Mouse (Mus musculus): Measurements from ENCODE around the gene Gja4. TPM values are rescaled to one million over a fixed set of nuclear protein-coding genes. Genes with fewer than 3 reads are reported as not detected.

Gene Gja4
- polyA plus RNA-seq, 1 experiment from 2014 or later = 0.12 TPM

DNA sequence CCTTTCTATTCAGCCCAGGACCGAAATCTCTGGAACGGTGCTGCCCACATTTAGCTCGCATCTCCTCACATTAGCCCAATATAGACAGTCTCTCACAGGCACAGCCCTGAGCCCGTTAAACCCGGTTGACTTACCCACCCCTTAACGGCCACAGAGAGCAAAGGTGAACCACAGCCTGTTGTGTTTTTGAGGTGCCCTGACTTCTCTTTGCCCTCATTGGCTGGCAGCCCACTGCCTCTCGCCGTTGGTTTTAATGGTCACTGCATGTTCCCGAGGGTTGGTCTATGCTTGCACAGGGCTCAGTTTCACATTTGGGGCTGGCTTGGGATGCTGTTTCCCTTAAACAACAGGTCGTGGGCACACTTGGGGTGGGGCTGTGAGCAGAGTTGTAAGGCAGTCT is 10.5 kb upstream of the Gja4 start:
- in situ Hi-C loops (cut with MboI; ENCODE audit: low pct_unique_long_range_greater_than_20kb) = no loop called here
- ChIA-PET POLR2A (no interaction called here), CTCF (interaction anchor here (1.2 to 1.6 kb wide), 2 partner anchors 11 to 12 kb away, joined by 3 to 4 read pairs; partner anchors contain the start of gene Gja4)
- no peak for TF ChIP-seq CTCF (IDR thresholded peaks at IDR 0.05)
- no peaks in the 10 kb centered on the region for H3K27me3 ChIP-seq
- DNase-seq (ENCODE audit: low read depth, low spot score) = no peak
- no peak for ATAC-seq

DNA sequence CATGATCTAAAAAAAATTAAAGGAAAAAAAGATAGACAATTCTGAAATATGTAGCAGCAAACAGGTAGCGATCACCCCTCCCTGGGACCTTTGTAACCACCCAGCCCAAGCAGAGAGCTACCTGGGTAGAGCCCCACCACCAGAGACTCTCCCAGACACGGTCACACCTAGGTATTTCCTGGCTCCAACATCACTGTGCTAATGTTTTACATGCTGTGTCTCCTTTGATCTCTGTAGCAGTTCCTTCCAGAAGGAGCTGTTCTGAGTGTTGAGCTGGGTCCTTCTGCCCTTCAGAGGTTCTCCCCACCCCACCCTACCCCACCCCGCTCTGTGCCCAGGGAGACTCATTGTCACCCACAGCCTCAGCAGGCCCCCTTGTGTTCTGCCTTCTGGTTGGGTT is 9.8 kb upstream of the Gja4 start:
- DNase-seq (ENCODE audit: low read depth, low spot score) = no peak
- no peaks in the 10 kb centered on the region for H3K27me3 ChIP-seq
- ChIA-PET CTCF (interaction anchor here (1.2 to 1.6 kb wide), 2 partner anchors 10 to 12 kb away, joined by 3 to 4 read pairs; partner anchors contain the start of gene Gja4), POLR2A (no interaction called here)
- ATAC-seq = no peak
- in situ Hi-C loops (cut with MboI; ENCODE audit: low pct_unique_long_range_greater_than_20kb) = no loop called here
- no peak for TF ChIP-seq CTCF (IDR thresholded peaks at IDR 0.05)

DNA sequence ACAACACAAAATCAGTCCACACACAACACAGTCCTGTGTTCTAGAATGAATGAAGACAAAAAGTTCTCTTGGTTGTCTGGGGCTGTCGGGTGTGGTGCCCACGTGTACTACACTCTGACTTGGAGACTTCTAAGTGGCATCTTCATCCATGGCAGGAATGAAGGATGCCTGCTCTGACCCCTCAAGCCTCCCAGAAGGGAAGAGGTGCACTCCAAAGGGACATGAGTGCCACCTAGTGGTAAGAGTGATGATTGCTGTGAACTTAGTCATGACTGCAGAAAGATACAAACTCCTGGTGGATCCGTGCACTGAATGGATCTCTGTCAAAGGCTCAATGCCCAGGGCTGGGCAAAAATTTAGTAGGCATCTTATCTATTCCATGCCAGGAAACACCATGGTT is 5.8 kb upstream of the Gja4 start:
- peak; percentile 78 for TF ChIP-seq CTCF (IDR thresholded peaks at IDR 0.05)
- in situ Hi-C loops (cut with MboI; ENCODE audit: low pct_unique_long_range_greater_than_20kb) = loop anchor here (5.0 kb wide), 1 partner anchor 67 kb away; no protein-coding TSS in a partner anchor
- ATAC-seq = no peak
- DNase-seq (ENCODE audit: low read depth, low spot score) = no peak
- ChIA-PET POLR2A (no interaction called here), CTCF (no interaction called here)
- H3K27me3 ChIP-seq = no peaks in the 10 kb centered on the region

DNA sequence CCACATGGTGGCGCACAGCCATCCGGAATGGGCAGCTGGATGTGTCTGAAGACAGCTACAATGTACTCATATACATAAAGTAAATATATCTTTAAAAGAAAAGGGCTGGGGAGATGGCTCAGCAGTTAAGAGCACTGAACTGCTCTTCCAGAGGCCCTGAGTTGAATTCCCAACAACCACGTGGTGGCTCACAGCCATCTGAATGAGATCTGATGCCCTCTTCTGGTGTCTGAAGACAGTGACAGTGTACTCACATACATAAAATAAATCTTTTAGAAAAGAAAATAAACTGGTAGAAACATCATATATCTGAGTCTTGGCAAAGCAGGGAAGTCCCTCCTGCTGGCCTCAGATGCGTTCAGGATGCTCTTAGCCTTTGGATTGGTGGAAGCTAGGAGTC is 3.3 kb upstream of the Gja4 start:
- ATAC-seq (no peak), DNase-seq (ENCODE audit: low read depth, low spot score) (no peak)
- H3K27me3 ChIP-seq = peaks cover 2% of the 10 kb centered on the region
- ChIA-PET POLR2A (no interaction called here), CTCF (no interaction called here)
- in situ Hi-C loops (cut with MboI; ENCODE audit: low pct_unique_long_range_greater_than_20kb) = loop anchor here (5.0 kb wide), 1 partner anchor 65 kb away; no protein-coding TSS in a partner anchor
- TF ChIP-seq CTCF (IDR thresholded peaks at IDR 0.05) = peak; percentile 19

DNA sequence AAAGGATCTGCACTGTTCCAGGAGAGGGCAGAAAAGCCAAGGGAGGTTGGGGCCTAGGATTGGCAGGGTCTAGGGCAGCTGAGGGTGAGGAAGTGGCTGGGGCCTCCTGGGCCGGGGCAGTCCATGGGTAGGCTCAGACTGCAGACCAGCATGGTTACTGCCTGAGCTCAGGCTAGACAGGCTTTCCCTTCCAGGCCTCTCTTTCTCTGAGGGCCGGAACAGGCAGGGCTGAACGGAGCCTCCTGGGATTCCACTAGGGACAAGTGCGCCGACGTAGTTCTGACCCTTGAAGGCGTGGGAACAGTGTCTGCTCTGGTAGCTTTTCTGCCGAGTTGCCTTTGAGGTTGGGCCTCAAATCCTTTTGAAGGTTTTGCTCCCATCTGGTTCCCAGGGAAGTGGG is 1.9 kb upstream of the Gja4 start:
- CTCF ChIA-PET = interaction anchor here (0.8 kb wide), 1 partner anchor 65 kb away, joined by 3 read pairs; no protein-coding TSS in a partner anchor
- no peak for DNase-seq (ENCODE audit: low read depth, low spot score)
- in situ Hi-C loops (cut with MboI; ENCODE audit: low pct_unique_long_range_greater_than_20kb) = loop anchor here (5.0 kb wide), 1 partner anchor 63 kb away; no protein-coding TSS in a partner anchor

DNA sequence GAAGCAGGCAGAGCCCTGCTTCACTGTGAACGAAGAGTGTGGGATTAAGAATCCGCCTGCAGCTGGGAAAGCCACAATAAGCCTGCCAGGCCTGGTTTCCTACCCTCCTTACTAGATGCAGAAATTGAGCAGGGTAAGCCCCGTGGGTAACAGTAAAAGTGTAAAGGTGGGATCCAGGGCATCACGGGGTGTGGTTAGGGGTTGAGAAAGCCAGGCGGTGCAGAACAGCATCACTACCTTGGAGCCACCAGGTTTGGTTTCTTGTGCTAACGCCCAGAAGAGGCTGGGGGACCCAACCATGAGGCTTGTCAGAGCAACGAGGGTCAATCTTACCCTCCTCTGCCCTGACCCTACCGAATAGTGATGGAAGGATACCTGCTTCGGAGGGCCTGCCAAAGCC is 746 bp upstream of the Gja4 start:
- ChIA-PET POLR2A (no interaction called here), CTCF (interaction anchor here (1.3 to 1.4 kb wide), 2 partner anchors 9 to 12 kb away, joined by 3 to 4 read pairs; no protein-coding TSS in a partner anchor)
- DNase-seq (ENCODE audit: low read depth, low spot score) = no peak
- peaks cover 4% of the 10 kb centered on the region for H3K27me3 ChIP-seq
- in situ Hi-C loops (cut with MboI; ENCODE audit: low pct_unique_long_range_greater_than_20kb) = no loop called here
- no peak for TF ChIP-seq CTCF (IDR thresholded peaks at IDR 0.05)
- ATAC-seq = no peak

More for the DNA sequence above, 1.9 kb upstream of the Gja4 start:
- TF ChIP-seq CTCF (IDR thresholded peaks at IDR 0.05) = no peak
- peaks cover 4% of the 10 kb centered on the region for H3K27me3 ChIP-seq
- POLR2A ChIA-PET = no interaction called here
- ATAC-seq = no peak

DNA sequence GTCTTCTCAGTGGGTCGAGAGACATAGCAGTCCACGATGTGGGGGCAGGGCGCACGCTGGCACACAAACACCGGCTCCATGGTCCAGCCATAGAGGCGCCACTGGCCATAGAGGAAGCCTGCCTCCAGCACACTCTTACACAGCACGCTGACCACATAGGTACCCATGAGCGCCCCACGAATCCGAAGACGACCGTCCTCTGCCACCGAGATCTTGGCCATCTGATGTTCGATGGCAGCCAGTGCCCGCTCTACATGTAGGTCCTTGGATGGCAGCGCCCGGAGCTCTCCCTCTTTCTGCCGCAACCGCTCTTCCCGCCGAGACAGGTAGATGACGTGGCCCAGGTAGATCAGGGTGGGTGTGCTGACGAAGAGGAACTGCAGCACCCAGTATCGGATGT is 1.5 kb downstream of the Gja4 start:
- peaks cover 4% of the 10 kb centered on the region for H3K27me3 ChIP-seq
- ATAC-seq (no peak), DNase-seq (ENCODE audit: low read depth, low spot score) (no peak)
- no peak for TF ChIP-seq CTCF (IDR thresholded peaks at IDR 0.05)
- in situ Hi-C loops (cut with MboI; ENCODE audit: low pct_unique_long_range_greater_than_20kb) = no loop called here
- CTCF ChIA-PET = no interaction called here
- POLR2A ChIA-PET = no interaction called here

DNA sequence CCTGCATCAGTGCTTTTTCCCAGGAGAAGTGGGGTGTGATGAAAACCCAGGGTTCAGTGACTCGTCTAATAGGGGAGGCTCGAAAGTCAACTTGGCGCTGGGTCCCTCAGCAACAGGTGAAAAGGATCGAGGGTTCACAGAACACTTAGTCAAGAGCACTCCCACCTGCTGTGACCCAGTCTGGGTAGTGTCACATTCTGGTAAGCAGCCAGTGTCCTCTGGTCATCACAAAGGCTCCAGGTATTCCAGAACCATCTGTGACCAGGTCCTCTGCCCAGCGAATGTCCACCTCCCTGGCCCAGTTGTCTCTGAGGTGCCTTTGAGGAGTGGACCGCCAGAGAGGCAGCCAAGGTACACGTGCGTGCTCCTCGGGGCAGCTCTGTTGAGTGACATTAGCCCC is 2.3 kb downstream of the Gja4 start:
- peaks cover 4% of the 10 kb centered on the region for H3K27me3 ChIP-seq
- TF ChIP-seq CTCF (IDR thresholded peaks at IDR 0.05) = no peak
- in situ Hi-C loops (cut with MboI; ENCODE audit: low pct_unique_long_range_greater_than_20kb) = no loop called here
- CTCF ChIA-PET = no interaction called here
- no peak for ATAC-seq
- POLR2A ChIA-PET = no interaction called here
- DNase-seq (ENCODE audit: low read depth, low spot score) = no peak

DNA sequence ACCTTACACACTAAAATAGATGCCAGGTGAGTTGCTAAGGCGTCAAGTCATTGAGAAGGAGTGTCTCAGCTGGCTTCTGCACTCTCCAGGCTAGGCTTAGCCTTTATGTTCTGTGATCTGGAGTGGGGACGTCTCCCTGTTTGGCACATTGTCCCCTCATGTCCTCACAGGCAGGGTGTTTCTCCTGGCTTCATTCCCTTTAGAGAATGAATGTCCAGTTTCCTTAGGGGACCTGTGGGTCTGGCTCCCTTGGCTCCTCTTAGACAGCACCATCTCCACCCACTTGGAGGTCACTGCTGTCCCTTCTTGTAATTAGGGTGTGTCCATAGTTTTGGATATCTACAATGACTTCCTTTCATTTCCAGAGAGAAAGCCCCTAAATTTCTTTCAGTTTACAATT is 6.9 kb downstream of the Gja4 start:
- no peaks in the 10 kb centered on the region for H3K27me3 ChIP-seq
- ATAC-seq (no peak), DNase-seq (ENCODE audit: low read depth, low spot score) (no peak)
- CTCF ChIA-PET = no interaction called here
- POLR2A ChIA-PET = no interaction called here
- in situ Hi-C loops (cut with MboI; ENCODE audit: low pct_unique_long_range_greater_than_20kb) = no loop called here
- no peak for TF ChIP-seq CTCF (IDR thresholded peaks at IDR 0.05)

DNA sequence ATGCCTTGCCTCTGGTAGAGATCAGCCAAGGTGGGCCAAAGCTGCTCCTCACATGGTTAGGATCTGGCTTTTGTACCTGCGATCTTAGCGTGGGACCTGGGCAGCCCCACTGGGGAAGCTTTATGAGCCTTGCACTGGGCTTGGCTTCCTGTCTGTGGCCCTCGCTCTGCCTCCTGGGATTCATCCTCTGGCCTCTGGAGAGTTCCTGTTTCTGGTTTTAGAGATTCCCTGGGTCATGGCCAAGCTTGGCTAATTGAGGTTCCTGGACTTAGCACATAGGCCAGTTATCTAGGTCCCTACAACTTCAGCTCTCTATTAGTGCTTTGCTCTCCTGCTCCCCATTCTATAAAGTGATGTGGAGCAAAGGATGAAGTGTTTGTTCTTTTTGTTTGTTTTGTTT is 10.0 kb downstream of the Gja4 start:
- TF ChIP-seq CTCF (IDR thresholded peaks at IDR 0.05) = no peak
- DNase-seq (ENCODE audit: low read depth, low spot score) (no peak), ATAC-seq (no peak)
- CTCF ChIA-PET = no interaction called here
- in situ Hi-C loops (cut with MboI; ENCODE audit: low pct_unique_long_range_greater_than_20kb) = no loop called here
- no peaks in the 10 kb centered on the region for H3K27me3 ChIP-seq
- POLR2A ChIA-PET = no interaction called here

DNA sequence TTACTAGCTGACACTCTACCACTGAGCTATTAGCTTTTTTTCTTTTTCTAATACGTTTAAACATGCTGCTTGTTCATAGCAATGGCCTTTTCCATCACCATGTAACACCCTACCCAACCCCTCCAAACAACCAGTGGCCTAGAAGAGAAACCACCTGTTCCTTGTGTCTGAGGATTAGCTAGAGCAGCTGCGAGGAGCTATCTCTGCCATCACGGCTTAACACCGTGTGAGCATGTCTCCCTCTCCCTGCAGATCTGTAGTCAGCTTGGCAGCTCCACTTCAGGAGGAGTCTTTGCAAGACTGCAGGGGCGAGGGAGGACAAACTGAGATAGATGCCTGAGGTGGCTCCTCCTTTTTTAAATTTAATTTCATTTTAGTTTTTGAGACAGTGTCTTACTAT is 13.3 kb downstream of the Gja4 start:
- in situ Hi-C loops (cut with MboI; ENCODE audit: low pct_unique_long_range_greater_than_20kb) = no loop called here
- ATAC-seq (no peak), DNase-seq (ENCODE audit: low read depth, low spot score) (no peak)
- POLR2A ChIA-PET = no interaction called here
- CTCF ChIA-PET = no interaction called here
- TF ChIP-seq CTCF (IDR thresholded peaks at IDR 0.05) = no peak
- no peaks in the 10 kb centered on the region for H3K27me3 ChIP-seq

DNA sequence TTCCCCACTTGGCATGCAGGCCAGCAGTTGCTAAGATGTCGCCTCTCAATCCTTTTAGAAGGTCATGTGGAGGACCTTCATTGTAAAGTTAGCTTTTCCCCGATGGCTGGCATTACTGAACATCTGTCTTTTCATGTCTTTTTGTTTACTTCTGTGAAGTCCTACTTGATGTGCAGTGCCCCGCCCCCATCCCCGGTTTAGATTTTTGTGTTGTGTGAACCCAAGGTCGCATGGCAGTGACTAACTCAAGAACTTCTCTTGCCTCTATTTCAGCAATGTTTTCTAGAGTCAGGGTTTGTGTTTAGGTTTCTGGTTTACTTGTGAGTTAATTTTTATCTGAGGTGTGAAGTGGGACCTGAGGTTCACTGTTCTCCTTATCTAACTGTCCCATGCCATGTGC is 21.2 kb downstream of the Gja4 start:
- H3K27me3 ChIP-seq = peaks cover 4% of the 10 kb centered on the region
- ATAC-seq (no peak), DNase-seq (ENCODE audit: low read depth, low spot score) (no peak)
- ChIA-PET CTCF (no interaction called here), POLR2A (no interaction called here)
- TF ChIP-seq CTCF (IDR thresholded peaks at IDR 0.05) = no peak
- in situ Hi-C loops (cut with MboI; ENCODE audit: low pct_unique_long_range_greater_than_20kb) = no loop called here
